Mouse (Mus musculus) left cerebral cortex, adult 9 months (tissue): ENCODE data around the gene Rab8b.
"Not testable (repeated sequence)": the region's sequence is repeated elsewhere in the genome, so short reads cannot be mapped to it uniquely, and the experiment has no call there.

Experiments used
- DNase-seq, 2 experiments: peaks; one replicate each; pipeline ENCODE4 v3.0.0; 2022; ENCODE audit warnings: low spot score in 2 of 2

The Rab8b gene

DNA sequence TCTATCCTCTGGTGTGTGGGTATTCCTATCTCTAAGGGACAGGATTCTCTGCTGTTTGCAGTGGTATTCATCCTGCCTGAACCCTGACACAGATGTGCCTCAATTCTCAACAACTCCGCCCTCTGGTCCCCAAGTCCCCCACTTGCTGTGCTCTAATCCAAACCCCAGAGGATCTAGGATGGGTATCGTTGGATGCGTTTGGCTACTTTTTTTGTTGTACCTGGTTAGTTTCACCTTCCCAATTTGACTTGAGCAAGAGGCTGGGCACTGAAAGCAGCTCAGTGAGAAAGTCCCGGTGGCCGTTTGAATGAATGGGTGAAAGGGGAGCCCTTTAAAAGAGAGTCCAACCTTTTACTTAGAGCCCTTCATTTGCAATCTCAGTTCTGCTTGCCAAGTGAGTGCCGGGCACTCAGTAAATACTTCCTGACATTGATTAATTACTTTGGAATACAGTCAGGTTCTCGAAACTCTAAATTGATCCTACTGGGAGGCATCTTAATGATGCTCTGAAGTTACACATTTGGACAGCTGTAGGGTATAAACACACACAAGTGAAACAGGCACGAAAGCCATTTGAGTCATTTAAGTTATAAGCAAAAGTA lies 32.1 kb downstream of the Rab8b start:
- no peak for DNase-seq

DNA sequence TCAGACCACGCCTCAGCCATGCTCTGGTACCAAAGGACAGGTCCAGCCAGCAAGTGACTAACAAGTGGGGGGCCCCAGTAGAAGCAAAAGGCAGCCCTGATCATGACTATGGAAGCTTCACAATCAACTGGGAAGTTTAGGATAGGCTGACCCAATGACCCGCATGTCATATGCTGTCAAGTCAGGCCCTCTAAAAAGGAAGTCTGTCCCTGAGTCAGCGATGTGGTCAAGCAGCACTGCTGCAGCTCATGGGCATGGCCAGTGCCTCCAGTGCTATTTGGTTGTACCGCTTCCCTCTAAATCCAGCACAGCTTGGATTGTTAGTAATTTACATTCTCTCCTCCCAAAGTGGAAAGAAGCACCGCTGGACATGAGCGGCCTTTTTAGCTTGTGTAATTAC lies 32.7 kb downstream of the Rab8b start:
- DNase-seq, result no peak

DNA sequence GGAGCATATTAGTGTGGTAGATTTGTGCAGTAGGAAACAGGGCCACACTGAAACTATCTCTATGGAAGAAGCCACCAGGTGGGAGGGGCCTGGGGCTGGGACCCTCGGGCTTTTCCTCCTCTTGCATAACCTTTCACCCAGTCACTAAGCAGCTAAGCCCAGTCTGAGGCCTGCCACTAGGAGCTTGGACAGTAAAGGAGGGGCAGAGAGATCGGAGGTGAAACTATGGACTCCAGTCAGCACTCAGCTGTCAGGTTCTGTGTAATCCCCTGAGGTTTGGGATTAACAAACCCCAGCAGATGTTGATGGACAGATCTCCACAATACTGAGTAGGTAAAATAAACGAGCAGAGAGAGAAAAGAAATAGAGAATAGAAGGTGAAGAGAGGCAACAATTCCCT lies 33.1 kb downstream of the Rab8b start:
- no peak for DNase-seq

DNA sequence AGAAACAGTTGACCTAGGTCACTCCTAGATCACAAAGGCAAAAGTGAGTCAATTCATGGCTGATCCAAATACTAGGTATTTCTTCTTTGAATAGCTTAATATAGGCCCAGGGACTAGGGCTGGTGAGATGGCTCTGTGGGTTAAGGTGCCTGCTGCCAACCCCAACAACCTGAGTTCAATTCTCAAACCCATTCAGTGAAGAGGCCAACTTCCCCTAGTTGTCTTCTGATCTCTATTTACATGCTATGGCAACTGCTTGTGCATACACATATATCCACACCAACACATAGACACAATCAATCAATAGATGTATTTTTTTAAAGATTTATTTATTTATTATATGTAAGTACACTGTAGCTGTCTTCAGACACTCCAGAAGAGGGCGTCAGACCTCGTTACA lies 34.9 kb downstream of the Rab8b start:
- DNase-seq, result no peak

DNA sequence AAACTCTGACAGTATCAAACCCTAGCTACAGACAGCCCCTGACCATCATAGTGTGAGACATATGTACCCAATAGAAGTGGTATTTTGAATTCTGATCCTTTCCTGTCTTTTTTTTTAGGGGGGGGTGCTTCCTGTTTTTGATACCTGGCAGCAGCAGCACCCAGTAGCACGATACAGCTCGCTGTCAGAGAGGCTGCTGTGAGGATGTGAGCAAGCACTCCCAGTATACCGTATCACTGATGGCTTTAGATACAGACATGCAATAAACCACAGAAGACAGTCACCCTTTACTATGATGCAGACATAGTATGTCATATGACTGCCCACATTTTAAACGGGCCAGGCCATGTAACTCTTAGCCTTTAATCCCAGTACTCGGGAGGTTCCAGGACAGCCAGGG lies 36.0 kb downstream of the Rab8b start:
- no peak for DNase-seq

DNA sequence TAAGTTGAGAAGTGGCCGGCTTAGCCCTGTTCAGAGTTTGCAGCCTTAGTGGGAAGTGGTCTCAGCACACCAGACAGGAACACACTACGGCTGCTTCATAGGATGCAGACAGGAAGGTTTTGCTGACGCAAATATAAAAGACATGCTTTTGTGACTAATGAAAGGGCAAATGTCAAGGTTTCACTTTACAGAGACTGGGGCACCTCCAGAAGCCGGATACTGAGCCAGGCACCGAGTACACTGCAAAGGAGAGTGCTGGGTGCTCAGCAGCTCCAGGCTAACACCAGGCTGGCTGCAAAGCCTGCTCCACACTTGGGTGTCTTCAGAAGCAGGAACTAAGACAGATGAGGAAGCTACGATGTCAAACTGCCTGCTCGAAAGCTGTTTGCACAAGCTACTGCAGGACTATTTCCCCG lies 37.1 kb downstream of the Rab8b start:
- no peak for DNase-seq

DNA sequence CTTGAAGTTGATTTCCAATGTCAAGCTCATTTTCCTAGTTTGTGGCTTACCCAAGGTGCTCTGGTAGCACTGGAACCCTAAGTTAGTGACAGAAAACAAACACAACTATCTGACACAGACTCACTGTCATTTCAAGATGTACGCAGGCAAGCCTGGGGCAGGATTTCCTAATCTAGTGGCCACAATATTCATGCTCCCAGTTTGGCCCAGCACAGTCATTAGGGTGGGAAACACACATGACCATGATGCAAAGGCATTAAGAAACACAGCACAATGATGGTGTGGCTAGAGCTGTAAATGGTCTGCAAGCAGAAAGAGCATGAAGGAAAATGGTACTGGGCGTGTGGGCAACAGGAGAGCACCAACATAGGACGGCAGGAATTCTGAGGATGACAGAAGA lies 37.6 kb downstream of the Rab8b start:
- DNase-seq, result no peak

DNA sequence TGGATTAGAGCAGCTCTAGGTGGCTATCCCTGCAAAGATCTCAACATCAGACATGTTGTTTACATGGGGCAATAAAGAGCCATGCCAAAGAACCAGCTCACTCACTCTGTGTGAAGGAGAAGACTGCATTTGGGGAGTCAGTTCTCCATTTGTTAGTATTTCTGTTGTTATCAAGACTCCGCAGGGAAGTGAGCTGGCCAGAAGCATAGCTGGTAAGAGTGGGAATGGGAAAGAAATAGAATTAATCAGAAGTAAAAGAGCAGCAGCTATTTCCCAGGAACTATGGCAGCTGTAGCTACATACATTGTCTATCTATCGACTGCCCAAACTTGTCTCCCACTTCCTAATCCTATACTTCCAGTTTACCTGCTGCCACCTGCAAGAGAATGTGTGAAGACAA lies 38.7 kb downstream of the Rab8b start:
- no peak for DNase-seq

DNA sequence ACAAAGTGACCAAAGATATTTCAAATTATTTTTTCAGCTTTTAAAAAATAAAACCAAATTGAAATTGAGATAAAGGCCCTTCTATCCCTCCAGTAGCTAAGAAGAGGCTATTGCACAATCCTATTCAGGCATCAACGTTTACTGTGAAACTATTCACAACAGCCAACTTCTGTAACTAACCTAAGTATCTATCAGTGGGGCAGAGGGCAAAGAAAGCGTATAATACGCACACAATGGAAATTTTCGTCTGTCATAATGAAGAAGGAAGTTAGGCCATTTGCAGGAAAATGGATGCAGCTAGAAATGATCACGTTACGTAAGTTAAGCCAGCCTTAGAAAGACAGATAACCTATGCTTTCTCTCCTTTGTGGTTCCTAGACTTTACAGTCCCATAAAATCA lies 40.0 kb downstream of the Rab8b start:
- no peak for DNase-seq

DNA sequence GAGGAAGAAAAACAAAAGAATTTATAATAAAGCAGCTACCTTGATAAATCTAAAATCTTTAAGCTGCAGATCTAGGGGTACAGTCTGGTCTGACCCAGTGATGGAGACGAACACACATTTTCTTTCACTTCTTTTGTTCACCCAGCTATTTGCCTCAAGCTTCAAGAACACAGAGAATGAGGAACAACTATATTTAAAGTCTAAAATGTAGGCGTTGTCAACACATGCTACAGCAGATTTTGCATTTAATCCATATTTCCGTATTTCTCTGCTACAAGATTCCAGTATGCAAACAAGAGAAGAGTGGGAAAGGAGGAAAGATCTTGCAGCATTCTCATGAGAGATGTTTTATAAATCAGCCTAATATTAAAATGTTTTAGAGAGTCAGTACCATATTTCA lies 40.6 kb downstream of the Rab8b start:
- DNase-seq, result peak in 1 of 2 experiments; percentile 20

DNA sequence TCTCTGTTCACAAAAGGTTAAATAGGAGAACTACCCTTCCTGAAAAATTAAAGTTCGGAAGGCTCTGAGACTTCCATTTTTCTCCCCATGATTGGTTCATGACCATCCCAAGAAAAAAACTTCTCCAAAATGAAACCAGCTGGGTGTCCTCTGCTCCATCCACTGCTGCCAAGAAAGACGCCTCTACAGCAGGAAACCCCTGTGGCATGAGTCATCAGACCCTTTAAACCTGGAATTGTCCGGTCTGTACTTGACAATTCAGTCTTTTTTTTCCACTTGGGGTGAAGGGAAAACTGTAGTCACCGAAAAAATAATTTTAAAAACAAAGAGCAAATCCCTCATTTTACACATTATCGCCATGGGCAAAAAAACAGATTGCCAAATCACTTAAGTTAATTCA lies 42.9 kb downstream of the Rab8b start:
- no peak for DNase-seq

DNA sequence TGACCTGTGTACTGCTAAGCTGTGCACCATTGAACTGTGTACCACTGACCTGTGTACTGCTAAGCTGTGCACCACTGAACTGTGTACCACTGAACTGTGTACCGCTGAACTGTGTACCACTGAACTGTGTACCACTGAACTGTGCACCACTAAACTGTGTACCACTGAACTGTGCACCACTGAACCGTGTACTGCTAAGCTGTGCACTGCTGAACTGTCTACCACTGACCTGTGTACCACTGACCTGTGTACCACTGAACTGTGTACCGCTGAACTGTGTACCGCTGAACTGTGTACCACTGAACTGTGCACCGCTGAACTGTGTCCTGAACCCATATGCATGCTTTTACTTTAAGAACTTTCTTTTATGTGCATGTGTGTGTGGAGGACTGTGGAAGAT lies 45.2 kb downstream of the Rab8b start:
- no peak for DNase-seq

DNA sequence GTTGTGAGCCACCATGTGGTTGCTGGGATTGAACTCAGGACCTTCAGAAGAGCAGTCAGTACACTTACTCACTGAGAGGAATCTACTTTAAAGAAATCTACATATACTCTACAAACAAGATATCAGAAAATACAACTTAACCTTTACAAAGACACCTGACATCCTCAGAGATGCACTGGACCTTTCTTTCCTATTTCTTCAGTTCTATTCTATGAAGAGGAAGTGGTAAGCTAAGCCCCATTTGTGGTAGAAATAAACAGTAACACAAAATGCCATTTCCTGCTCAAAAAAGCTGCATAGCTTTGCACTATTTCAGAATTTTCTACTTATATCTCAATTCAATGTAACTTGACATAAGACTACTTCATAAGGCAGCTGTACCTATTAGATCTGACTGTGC lies 46.0 kb downstream of the Rab8b start:
- no peak for DNase-seq

DNA sequence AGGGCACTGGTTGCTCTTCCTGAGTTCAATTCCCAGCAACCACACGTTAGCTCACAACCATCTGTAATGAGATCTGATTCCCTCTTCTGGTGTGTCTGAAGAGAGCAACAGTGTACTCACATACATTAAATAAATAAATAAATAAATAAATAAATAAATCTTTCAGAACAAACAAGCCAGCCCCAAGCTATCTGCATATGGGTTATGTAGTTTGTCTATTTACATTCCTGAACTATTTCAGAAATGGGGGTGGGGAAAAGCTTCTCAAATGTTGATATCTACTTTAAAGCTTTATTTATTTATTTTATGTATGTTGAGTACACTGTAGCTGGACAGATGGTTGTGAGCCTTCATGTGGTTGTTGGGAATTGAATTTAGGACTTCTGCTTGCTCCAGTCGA lies 46.5 kb downstream of the Rab8b start:
- not testable (repeated sequence) for DNase-seq

DNA sequence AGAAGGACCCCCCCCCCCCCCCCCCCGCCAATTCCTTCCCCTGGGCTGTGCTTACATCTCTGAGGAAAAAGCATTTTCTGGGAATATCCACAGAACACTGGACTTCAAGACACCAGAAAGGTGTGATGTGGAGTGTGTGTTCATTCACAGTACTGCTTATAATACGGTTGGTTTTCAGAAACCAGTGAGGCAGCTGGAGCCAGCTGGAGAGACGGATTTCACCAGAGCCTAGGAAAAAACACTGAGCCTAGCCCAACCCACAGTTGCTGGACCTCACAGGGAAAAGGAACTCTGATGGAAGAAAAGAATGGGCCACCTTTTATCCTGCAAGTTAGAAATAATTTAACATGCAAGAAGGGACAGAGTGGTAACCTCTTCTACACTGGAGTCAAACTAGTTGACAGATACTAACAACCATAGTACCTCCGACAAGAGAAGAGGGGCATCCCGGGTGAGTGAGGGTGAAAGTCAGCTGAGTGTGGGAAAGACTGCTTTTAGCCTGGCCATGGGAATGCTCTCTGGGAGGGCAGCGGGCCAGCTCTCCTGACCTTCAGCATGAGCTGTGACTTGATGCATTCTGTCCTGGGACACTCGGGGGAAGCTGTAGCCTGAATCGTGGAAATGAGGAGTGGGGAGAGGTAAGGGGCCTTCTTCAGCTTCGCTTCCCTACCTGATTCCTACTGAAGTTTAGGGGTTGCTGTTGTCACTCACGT lies 47.3 kb downstream of the Rab8b start:
- no peak for DNase-seq

DNA sequence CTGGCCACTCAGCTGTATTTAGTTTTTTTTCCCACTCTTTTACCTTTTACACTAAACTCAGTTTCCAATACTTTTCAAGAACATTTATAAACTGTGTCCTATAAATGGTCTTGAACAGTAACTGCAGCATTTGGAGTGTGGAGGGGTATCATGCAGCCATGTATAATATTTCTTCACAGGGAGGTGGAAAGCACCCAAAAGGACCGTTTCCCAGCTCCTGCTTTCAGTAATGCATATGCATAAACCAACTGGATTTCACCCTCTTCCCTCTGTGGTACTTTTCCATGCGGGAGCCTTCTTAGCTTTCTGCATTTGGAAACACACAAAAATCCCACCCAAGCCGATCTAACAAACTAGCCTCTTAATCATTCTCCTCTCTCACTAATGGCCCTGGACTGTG lies 54.8 kb downstream of the Rab8b start:
- peak in 1 of 2 experiments; percentile 42 for DNase-seq

DNA sequence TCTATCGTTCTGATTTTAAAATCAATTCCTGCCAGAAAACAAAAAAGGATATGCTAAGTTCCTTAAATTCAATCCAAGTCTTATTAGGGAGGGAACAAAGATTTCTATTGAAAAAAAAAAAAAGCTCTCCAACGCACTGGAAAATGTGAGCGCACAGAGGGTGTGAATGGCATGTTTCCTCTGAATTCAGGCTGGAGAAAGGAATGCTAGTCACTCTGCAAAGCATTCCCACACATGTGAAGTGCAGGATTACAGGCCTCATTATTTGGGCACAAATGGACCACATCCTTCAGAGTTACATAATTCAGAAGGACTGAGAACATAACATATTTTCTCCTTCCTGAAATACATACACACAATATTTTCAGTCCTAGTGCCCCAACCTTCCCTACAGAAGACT lies 56.0 kb downstream of the Rab8b start:
- DNase-seq, result peak in 1 of 2 experiments; percentile 33

DNA sequence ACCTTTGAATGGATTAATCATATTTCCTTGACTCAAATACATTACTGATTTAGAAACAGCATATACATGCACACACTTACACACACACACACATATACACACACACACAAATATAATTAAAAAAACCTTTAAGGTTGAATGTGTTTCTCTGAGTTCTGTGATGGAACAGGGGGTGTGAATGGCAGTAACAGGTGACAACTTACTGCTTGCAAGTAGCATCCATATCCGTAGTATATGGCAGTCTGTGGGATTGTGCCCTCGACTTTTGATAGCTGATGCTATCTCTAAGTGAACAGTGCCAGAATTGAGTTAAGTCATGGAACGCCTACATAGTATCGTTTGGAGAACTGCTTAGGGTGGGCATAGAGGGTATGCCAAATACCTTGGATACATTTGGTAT lies 57.3 kb downstream of the Rab8b start:
- no peak for DNase-seq

DNA sequence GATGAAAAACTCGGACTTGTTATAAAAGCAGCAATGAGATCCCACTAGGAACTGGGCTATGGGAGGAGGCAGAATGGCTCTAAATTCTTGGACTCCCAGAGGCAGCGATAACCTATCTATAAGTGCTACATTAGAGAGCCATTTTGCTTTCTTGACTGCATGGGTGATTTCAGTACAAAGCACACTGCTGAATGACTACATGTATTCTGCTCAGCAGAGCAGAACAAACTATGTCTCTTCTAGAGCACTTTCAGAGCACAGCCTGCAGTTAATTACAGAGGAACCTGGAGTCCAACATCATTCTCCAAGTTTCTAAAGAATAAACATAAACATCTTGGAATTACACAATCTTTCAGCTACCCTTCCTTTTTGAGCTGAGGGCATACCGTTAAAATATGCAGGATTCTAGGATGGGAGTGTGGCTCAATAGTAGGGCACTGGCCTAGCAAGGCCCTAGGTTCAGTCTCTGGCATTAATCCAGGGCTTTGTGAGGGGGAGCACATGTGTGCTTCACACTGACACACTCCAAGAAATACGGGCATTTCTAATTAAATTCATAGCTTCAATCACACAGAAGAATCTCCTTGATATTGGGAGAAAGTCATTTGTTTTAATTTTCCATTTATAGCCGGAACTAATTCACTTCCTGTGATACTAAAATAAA lies 58.3 kb downstream of the Rab8b start:
- DNase-seq, result no peak

DNA sequence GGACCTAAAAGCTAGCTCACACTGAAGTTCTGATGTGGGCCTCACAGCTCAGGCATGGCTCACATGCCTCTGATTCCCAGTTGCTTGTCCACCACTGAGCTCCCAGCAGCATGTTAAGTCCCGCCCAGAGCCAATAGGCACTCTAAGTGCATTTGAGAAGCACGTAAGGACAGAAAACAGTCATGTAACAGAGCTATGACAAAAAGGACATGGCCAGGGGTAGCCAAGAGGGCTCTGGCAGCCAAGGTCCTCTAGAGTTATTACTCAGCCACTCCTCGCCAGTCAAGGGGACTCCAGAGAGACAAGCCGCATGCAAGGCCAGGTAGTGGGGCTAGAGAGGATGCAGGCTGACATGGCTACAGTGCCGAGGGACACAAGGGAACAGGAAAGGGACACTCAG lies 60.0 kb downstream of the Rab8b start:
- no peak for DNase-seq

DNA sequence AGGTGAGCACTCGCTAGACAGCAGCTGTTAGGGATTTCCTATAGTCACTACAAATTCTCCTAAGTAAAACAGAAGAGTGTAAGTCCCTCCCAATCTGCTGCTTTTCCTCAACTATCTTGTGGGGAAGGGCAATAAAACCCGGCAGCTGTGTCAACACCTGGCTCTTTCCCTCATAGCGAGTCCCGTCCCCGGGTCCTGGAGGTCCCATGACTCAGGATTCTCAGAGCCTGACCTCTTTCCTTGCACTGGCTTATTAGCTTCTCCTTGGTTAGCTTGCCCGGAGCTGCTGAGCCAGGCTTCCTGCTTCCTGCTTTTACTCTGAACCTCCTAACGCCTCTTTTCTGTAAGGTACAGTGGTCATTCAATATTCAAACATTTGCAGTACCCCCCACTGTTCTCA lies 63.6 kb downstream of the Rab8b start:
- no peak for DNase-seq

DNA sequence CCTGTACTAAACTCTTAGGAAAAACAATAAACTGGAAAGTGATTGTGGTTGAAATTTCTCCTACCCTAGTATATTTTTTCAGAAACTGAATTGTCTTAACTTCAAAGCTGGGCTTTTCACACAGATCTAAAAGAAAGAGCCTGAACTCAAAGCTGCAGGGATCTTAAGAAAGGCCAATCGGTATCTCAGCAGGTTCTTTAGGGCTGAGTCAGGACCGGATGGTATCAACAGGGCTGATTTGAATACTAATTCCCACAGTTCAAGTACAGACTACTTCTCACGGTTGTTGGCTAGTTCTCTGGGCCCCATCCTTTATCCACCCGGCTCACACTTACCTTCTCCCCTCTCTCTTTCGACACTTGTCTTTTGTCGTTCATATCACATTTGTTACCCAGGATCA lies 66.9 kb downstream of the Rab8b start:
- no peak for DNase-seq

DNA sequence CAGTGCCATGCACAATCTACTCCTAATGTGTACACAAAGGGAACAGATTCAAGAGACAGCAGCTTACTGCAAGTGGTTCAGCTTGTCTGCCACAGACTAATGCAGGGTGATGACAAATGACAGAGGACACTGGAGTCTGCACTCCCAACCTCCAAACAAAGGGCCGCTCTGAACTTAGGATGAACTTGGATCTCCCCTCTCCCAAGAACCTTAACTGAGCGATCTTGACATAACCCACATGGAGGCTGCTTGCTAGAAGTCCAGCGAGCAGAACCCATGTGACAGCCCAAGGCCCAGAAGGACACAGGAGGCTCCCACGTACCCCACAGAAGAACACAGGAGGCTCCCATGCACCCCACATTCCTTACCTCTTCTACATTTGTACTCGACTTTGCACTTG lies 68.5 kb downstream of the Rab8b start:
- DNase-seq, result no peak
